Mouse (Mus musculus): ENCODE data around the gene Tmie. TPM values are rescaled to one million over a fixed set of nuclear protein-coding genes. Genes with fewer than 3 reads are reported as not detected.

Gene Tmie
- total and polyA plus RNA-seq, 2 experiments from 2014 or later: 4.0 to 5.3 TPM

DNA sequence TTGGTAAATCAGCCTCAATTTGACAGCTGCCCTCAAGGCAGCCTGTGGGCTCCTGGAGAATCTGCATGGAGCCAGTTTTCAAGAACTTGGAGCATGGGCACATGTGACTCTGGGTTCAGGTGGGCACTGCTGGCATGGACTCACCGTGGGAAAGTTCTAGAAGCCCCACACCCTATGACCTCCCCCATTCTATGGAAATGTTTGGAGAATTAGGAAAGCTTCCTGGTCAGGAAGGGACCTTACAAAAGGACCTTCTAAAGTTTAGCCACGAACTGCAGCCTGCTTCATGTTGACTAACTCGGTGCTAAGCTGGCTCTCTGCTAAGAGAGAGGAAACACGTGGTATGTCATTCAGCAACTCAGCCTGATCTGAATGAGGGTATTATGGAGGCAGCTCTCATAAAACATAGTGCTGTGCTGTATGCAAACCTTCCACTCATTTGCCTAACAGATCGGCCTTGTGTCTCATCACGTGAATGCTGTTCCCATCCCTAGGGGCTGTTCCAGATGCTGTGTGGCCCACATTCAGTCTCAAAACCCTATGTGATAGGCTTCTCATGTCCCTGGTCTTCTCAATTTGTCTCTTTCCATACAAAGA, 29.6 kb upstream of the Tmie start:
- no peaks in the 10 kb centered on the region for H3K36me3 ChIP-seq (ENCODE audit: insufficient read depth)
- no peaks in the 10 kb centered on the region for H3K4me1 ChIP-seq (ENCODE audit: insufficient read depth)
- H3K27me3 ChIP-seq (ENCODE audit: insufficient read depth, low read length): no peaks in the 10 kb centered on the region
- H3K4me2 ChIP-seq (ENCODE audit: low read depth): no peak overlapping the region
- H3K9ac ChIP-seq: no peak overlapping the region
- no peaks in the 10 kb centered on the region for H3K9me3 ChIP-seq (ENCODE audit: low read length)
- TF ChIP-seq CTCF (IDR thresholded peaks at IDR 0.05; ENCODE audit: low read depth): no peak
- WGBS: 68% methylated on average over 6 of the region's 6 CpGs
- no peak overlapping the region for H3K4me3 ChIP-seq (ENCODE audit: low read depth, low read length)
- DNase-seq: no peak
- ATAC-seq: no peak; the same call in 1 of the 2 replicates
- H3K27ac ChIP-seq (ENCODE audit: low read depth, low read length): no peak overlapping the region

DNA sequence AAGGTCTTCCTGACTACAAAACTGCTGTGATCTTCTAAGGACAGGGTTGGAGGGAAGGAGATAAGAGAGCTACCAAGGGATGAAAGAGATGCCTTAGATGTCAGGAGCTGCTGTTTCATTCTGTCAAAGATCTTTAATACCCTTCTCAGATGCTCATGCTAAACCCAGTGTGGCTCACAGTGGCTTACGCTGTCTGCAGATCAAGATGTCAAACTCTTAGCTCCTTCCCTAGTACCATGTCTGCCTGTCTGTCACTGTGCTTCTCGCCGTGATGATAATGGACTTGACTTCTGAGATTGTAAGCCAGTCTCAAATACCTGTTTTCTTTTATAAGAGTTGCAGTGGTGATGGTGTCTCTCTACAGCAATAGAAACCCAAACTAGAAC, 28.7 kb upstream of the Tmie start:
- Histone ChIP-seq H3K4me2 (ENCODE audit: low read depth) (no peak overlapping the region), H3K27ac (ENCODE audit: low read depth, low read length) (no peak overlapping the region), H3K27me3 (ENCODE audit: insufficient read depth, low read length) (no peaks in the 10 kb centered on the region), H3K4me1 (ENCODE audit: insufficient read depth) (no peaks in the 10 kb centered on the region), H3K9ac (no peak overlapping the region), H3K9me3 (ENCODE audit: low read length) (no peaks in the 10 kb centered on the region), H3K36me3 (ENCODE audit: insufficient read depth) (no peaks in the 10 kb centered on the region), H3K4me3 (ENCODE audit: low read depth, low read length) (no peak overlapping the region)
- DNase-seq: no peak
- TF ChIP-seq CTCF (IDR thresholded peaks at IDR 0.05; ENCODE audit: low read depth): no peak
- no peak for ATAC-seq
- 91% methylated on average over 3 of the region's 3 CpGs for WGBS

DNA sequence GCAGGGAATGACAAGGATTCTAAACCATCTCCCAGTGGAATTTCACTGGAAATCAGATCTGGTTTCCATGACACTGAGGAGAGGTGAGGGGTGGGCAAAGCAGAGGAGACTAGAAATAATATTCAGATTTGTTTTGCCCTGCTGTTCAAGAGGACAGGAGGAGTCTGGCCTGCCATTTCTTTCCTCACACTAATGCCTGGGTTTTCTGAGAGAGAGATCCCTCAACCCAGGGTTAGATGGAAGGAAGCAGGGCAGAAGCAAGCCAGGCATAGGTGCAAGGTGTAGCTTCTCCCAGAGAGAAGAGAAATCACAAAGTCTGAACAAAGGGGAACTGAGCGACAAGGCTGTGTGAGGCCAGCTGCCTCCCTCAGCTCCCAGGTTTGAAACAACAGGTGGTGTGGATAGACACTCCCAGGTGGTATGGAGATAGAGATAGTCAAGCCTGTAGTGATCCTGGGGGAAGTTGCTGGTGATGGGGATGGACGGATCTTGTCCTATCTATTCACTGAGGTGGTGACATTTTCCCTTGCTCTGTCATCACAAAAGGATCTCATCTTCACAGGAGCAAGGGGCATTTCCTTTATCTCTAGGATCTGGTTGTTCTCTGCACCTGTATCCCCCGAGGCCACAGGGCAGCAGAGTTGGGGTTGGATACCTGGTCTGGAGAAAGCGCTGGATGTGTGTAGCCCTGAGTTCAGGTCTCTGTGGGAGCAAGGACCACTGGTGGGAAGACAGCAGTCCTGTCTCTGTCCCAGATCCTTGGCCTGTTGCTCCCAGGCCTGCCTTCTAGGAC, 28.1 kb upstream of the Tmie start:
- H3K9me3 ChIP-seq (ENCODE audit: low read length): no peaks in the 10 kb centered on the region
- no peak overlapping the region for H3K27ac ChIP-seq (ENCODE audit: low read depth, low read length)
- H3K4me3 ChIP-seq (ENCODE audit: low read depth, low read length): no peak overlapping the region
- H3K4me1 ChIP-seq (ENCODE audit: insufficient read depth): no peaks in the 10 kb centered on the region
- 86% methylated on average over 4 of the region's 4 CpGs for WGBS
- no peaks in the 10 kb centered on the region for H3K36me3 ChIP-seq (ENCODE audit: insufficient read depth)
- DNase-seq: no peak
- no peak overlapping the region for H3K4me2 ChIP-seq (ENCODE audit: low read depth)
- no peak for TF ChIP-seq CTCF (IDR thresholded peaks at IDR 0.05; ENCODE audit: low read depth)
- no peak for ATAC-seq
- H3K27me3 ChIP-seq (ENCODE audit: insufficient read depth, low read length): no peaks in the 10 kb centered on the region
- H3K9ac ChIP-seq: no peak overlapping the region

DNA sequence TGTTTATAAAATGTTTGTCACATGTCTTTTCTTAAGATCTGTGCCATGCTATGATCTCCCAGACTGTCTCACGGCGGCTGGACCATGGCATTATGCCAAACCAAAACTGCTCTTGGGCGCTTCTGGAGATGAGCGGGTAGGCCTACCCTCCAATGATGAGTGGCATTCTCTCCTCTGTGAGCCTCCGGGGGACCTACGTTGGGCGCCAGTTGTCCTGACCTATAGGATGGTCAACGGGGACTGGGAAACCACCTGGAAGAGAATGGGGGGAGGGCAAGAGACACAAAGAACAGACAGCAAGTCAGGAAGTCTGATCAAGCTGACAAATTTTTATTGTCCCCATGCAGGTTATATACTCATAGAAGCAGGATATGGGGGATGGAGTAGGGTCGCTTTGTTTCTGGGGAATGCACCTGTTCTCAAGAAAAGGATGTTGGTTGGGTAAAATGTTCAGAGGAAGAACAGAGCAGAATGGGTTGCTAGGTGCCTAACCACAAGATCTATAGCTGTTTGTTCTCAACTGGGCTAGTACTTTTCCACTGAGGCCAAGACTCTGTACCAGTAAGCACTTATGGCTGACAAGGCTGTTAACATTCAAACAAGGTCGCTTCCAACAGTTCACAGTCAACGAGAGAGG, 27.4 kb upstream of the Tmie start:
- no peak overlapping the region for H3K27ac ChIP-seq (ENCODE audit: low read depth, low read length)
- H3K4me2 ChIP-seq (ENCODE audit: low read depth): no peak overlapping the region
- ATAC-seq (no peak), DNase-seq (no peak)
- no peaks in the 10 kb centered on the region for H3K27me3 ChIP-seq (ENCODE audit: insufficient read depth, low read length)
- H3K9me3 ChIP-seq (ENCODE audit: low read length): no peaks in the 10 kb centered on the region
- TF ChIP-seq CTCF (IDR thresholded peaks at IDR 0.05; ENCODE audit: low read depth): no peak
- H3K9ac ChIP-seq: no peak overlapping the region
- H3K36me3 ChIP-seq (ENCODE audit: insufficient read depth): no peaks in the 10 kb centered on the region
- 93% methylated on average over 11 of the region's 11 CpGs for WGBS
- no peak overlapping the region for H3K4me3 ChIP-seq (ENCODE audit: low read depth, low read length)
- no peaks in the 10 kb centered on the region for H3K4me1 ChIP-seq (ENCODE audit: insufficient read depth)

DNA sequence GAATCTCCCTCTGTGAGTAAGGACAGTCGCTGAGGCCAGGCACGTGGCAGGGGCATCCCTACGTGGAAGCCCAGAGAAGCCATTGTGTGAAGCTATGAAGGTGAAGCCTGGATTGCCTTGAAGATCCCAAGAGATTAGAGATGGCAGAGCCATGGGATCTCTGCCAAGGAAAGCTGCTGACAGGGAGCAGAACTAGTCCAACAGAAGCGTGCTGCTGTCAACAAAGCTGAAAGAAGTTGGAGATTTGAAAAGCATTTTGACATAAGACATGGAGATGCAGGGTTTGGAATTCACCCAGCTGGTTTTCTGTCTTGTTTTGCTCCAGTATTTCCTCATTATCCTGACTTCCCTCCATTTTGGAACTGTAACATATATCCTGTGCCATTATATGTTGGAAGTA, 22.4 kb upstream of the Tmie start:
- peak; percentile 34; the same call in 1 of the 2 replicates for ATAC-seq

DNA sequence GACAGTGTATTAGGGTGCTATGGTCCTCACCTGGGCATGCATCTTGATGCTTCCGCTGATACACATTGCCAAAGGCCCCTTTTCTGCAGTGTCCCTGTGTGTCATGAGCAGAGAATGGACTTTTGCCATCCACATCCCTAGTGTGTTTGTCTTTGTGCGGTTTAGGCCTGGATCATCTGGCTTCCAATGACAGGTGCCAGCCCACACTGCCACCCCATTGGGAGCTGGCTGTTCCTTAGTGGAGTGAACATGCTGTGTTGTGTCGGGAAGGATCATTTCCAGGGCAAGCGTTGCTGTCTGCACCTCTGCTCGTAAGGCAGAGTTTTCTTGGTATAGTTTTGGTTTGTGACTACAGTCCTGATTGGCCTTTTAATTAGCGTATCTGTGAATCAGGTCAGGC, 21.3 kb upstream of the Tmie start:
- Histone ChIP-seq H3K9me3 (ENCODE audit: low read length) (no peaks in the 10 kb centered on the region), H3K9ac (no peak overlapping the region), H3K36me3 (ENCODE audit: insufficient read depth) (no peaks in the 10 kb centered on the region), H3K4me3 (ENCODE audit: low read depth, low read length) (no peak overlapping the region), H3K4me1 (ENCODE audit: insufficient read depth) (no peaks in the 10 kb centered on the region), H3K27me3 (ENCODE audit: insufficient read depth, low read length) (no peaks in the 10 kb centered on the region), H3K4me2 (ENCODE audit: low read depth) (no peak overlapping the region), H3K27ac (ENCODE audit: low read depth, low read length) (no peak overlapping the region)
- WGBS: 75% methylated on average over 6 of the region's 6 CpGs
- DNase-seq (no peak), ATAC-seq (no peak)
- TF ChIP-seq CTCF (IDR thresholded peaks at IDR 0.05; ENCODE audit: low read depth): no peak

More for the DNA sequence above, 22.4 kb upstream of the Tmie start:
- peak; percentile 43 for DNase-seq
- Histone ChIP-seq H3K9ac (no peak overlapping the region), H3K27ac (ENCODE audit: low read depth, low read length) (no peak overlapping the region), H3K27me3 (ENCODE audit: insufficient read depth, low read length) (no peaks in the 10 kb centered on the region), H3K4me2 (ENCODE audit: low read depth) (no peak overlapping the region), H3K4me1 (ENCODE audit: insufficient read depth) (no peaks in the 10 kb centered on the region), H3K9me3 (ENCODE audit: low read length) (no peaks in the 10 kb centered on the region), H3K36me3 (ENCODE audit: insufficient read depth) (no peaks in the 10 kb centered on the region), H3K4me3 (ENCODE audit: low read depth, low read length) (no peak overlapping the region)
- TF ChIP-seq CTCF (IDR thresholded peaks at IDR 0.05; ENCODE audit: low read depth): no peak
- WGBS: 65% methylated on average over 4 of the region's 4 CpGs

DNA sequence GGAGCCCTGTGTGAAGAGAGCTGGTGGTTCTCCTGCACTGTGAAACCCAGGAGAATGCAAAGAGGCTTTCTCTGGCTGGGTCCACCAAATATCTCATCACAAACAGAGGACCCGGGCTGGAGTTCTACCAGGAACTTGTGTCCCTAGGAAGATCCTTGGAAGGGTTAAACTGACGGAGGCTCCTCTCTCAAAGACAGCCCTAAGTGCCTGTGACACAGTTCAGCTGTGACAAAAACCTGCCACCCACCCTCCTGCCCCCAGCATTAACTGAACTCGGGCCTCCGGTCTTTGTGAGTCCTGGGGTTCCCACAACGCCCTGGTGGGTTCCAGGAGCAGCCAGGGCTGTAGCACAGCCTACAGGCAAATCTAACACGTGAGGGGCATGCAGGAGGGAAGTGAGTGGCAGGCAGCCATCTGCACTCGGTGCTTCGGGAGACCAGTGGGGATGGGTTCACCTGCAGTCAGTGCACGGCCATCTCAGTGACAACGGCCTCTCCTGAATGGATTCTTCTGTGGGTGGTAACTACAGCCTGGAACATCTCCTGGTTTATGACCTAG, 19.6 kb upstream of the Tmie start:
- DNase-seq (no peak), ATAC-seq (no peak)
- no peak for TF ChIP-seq CTCF (IDR thresholded peaks at IDR 0.05; ENCODE audit: low read depth)
- H3K27me3 ChIP-seq (ENCODE audit: insufficient read depth, low read length): no peaks in the 10 kb centered on the region
- H3K4me3 ChIP-seq (ENCODE audit: low read depth, low read length): no peak overlapping the region
- no peaks in the 10 kb centered on the region for H3K36me3 ChIP-seq (ENCODE audit: insufficient read depth)
- no peak overlapping the region for H3K9ac ChIP-seq
- WGBS: 56% methylated on average over 10 of the region's 10 CpGs
- H3K4me2 ChIP-seq (ENCODE audit: low read depth): no peak overlapping the region
- no peaks in the 10 kb centered on the region for H3K4me1 ChIP-seq (ENCODE audit: insufficient read depth)
- H3K9me3 ChIP-seq (ENCODE audit: low read length): no peaks in the 10 kb centered on the region
- no peak overlapping the region for H3K27ac ChIP-seq (ENCODE audit: low read depth, low read length)

All from forebrain, postnatal 0 days (tissue).